Mouse (Mus musculus) hindbrain, postnatal 0 days (tissue): Measurements from ENCODE around the gene Cadm1. TPM values are rescaled to one million over a fixed set of nuclear protein-coding genes. Genes with fewer than 3 reads are reported as not detected.
A peak's percentile ranks its signal among the peaks of the same experiment; 100 is the strongest.

Source experiments
- ATAC-seq: fragments of 200-750 bp; cut with Nextera tagmentation; 2 replicates; pipeline ENCODE4 v1.8.0; 2017; ENCODE audit warnings: mild to moderate bottlenecking, moderate TSS enrichment, moderate library complexity
- DNase-seq: peaks from one replicate; pipeline ENCODE4 v3.0.0-alpha.2; 2015; ENCODE audit warnings: low spot score
- H3K27ac ChIP-seq: fragments of 300-500 bp; sonication (generic); 2 replicates; pipeline ENCODE4 v1.5.1; 2014; ENCODE audit warnings: mild to moderate bottlenecking
- H3K27me3 ChIP-seq: fragments of 300-500 bp; sonication (generic); 2 replicates; pipeline ENCODE4 v1.6.1; 2014; ENCODE audit warnings: low read length, mixed read lengths; ENCODE audit not compliant: insufficient read depth
- H3K36me3 ChIP-seq: fragments of 300-500 bp; sonication (generic); 2 replicates; pipeline ENCODE4 v1.6.1; 2014; ENCODE audit warnings: low read length, mixed read lengths; ENCODE audit not compliant: insufficient read depth
- H3K4me1 ChIP-seq: fragments of 300-500 bp; sonication (generic); 2 replicates; pipeline ENCODE4 v1.6.1; 2014; ENCODE audit warnings: antibody characterized with exemption, low read length, mixed read lengths; ENCODE audit not compliant: insufficient read depth
- H3K4me2 ChIP-seq: fragments of 300-500 bp; sonication (generic); 2 replicates; pipeline ENCODE4 v1.6.1; 2014; ENCODE audit warnings: low read depth, mild to moderate bottlenecking, low read length, moderate library complexity, mixed read lengths
- H3K4me3 ChIP-seq: fragments of 300-500 bp; sonication (generic); 2 replicates; pipeline ENCODE4 v1.5.1; 2014; ENCODE audit warnings: low read length
- H3K9ac ChIP-seq: fragments of 300-500 bp; sonication (generic); replicated peaks from 2 replicates; pipeline ENCODE4 v1.6.1; 2014; ENCODE audit warnings: mild to moderate bottlenecking, low read length, moderate library complexity, mixed read lengths
- H3K9me3 ChIP-seq: fragments of 300-500 bp; sonication (generic); 2 replicates; pipeline ENCODE4 v1.6.1; 2016; ENCODE audit warnings: low read length, mixed read lengths
- CTCF ChIP-seq: IDR thresholded peaks from 2 replicates; pipeline ENCODE4 v1.5.1; 2016; ENCODE audit warnings: antibody characterized with exemption, control low read depth, low read depth
- WGBS: fragments of 180-500 bp; shearing (Covaris S2); extraction: QIAGEN DNeasy Blood & Tissue Kit; methylation state at CpG from one replicate; pipeline ENCODE4 v1.1.7; 2014; 5-methylcytosine and 5-hydroxymethylcytosine counted together
- polyA plus RNA-seq: library from polyadenylated mRNA; unstranded; fragments of >200 nt; fragmentation: Nextera tagmentation; extraction: Ambion mirVana; gene quantifications from 2 replicates; pipeline ENCODE4 v1.2.1, GENCODE M21; 2015
- total RNA-seq: library from RNA; depleted of rRNA; stranded (reverse); fragments of >200 nt; gene quantifications from 2 replicates; pipeline ENCODE4 v1.2.3, GENCODE M21; 2014

Cadm1 gene
- total and polyA plus RNA-seq, 2 experiments from 2014 or later = 115 to 203 TPM

- Histone ChIP-seq H3K4me3 (peak overlapping the region; percentile 70), H3K27me3 (no peaks in the 10 kb centered on the region), H3K4me2 (peak overlapping the region; percentile 83), H3K27ac (peak overlapping the region; percentile 88), H3K9ac (peak overlapping the region; percentile 76), H3K9me3 (no peaks in the 10 kb centered on the region), H3K4me1 (peaks cover 10% of the 10 kb centered on the region; the same call in 1 of the 2 replicates), H3K36me3 (no peaks in the 10 kb centered on the region)
- peak; percentile 22; the same call in 1 of the 2 replicates for TF ChIP-seq CTCF
- under 1% methylated on average over 79 of the region's 110 CpGs for WGBS
- ATAC-seq (peak; percentile 49), DNase-seq (peak; percentile 78)
These were observed 1.2 kb downstream of the Cadm1 start for GRCm38 (mm10) chr9:47530922-47531850.

- ATAC-seq (no peak), DNase-seq (peak; percentile 63)
- Histone ChIP-seq H3K27me3 (no peaks in the 10 kb centered on the region), H3K36me3 (no peaks in the 10 kb centered on the region), H3K4me3 (peak overlapping the region; percentile 70), H3K9ac (peak overlapping the region; percentile 76), H3K4me2 (peak overlapping the region; percentile 83), H3K9me3 (no peaks in the 10 kb centered on the region), H3K4me1 (peaks cover 10% of the 10 kb centered on the region; the same call in 1 of the 2 replicates), H3K27ac (peak overlapping the region; percentile 88)
- WGBS = 2% methylated on average over 20 of the region's 20 CpGs
- TF ChIP-seq CTCF = no peak
These were observed 2.4 kb downstream of the Cadm1 start for GRCm38 (mm10) chr9:47532215-47532865.

- Histone ChIP-seq H3K27me3 (no peaks in the 10 kb centered on the region), H3K9me3 (no peaks in the 10 kb centered on the region), H3K4me2 (peak overlapping the region; percentile 83), H3K36me3 (no peaks in the 10 kb centered on the region), H3K4me1 (peaks cover 10% of the 10 kb centered on the region; the same call in 1 of the 2 replicates), H3K4me3 (peak overlapping the region; percentile 70), H3K27ac (no peak overlapping the region), H3K9ac (peak overlapping the region; percentile 76; the same call in 1 of the 2 replicates)
- no peak for ATAC-seq
- no peak for TF ChIP-seq CTCF
- WGBS = 12% methylated on average over 8 of the region's 8 CpGs
- DNase-seq = no peak
These were observed 3.5 kb downstream of the Cadm1 start for GRCm38 (mm10) chr9:47533461-47533860.

DNA sequence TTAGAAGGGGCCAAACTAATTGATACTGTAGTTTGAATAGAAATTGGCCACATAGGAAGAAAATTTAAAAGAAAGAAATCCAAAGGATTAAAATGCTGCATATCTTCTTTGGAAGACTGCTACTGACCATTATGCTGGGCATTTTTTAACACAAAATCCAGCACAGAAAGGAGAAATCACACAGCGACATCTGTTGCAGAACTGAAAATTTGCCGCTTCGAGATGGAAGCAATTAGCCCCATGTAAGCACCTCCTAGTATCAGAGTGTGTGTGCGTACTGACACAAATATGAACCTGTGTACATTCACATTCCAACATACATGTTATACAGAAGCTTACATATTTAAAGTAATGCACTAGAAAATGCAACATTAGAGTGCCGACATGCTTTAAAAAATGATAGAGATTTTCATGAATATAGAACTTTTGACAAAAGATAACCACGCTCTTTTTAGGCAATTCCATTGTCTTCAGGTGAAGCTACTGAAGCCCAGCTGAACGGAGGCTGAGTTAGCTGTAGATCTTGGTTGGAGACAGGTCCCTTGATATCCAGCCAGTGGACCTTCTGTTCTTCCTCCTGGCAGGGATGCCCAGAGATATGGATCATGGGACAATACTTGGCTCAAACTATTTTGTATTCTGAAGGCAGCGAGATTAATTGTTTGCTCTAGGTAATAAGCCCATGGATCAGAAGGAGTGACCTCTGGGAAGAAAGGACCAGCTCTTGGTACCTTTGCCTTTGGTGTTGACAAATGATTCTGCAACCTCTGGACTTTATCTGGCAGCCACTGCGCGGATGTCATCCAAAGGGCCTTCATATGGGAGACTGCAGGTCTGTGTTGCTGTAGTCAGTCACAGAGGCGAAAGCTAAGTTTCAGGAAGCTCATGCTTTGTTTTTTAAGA, 4.9 kb downstream of the Cadm1 start:
- WGBS = 72% methylated on average over 11 of the region's 11 CpGs
- peak; percentile 29 for TF ChIP-seq CTCF
- Histone ChIP-seq H3K4me1 (peaks cover 10% of the 10 kb centered on the region; the same call in 1 of the 2 replicates), H3K9ac (no peak overlapping the region), H3K4me2 (0 out of 2 replicates have a peak overlapping the region, but pooled peaks have one; percentile 10), H3K36me3 (no peaks in the 10 kb centered on the region), H3K4me3 (no peak overlapping the region), H3K9me3 (no peaks in the 10 kb centered on the region), H3K27ac (no peak overlapping the region), H3K27me3 (no peaks in the 10 kb centered on the region)
- no peak for ATAC-seq
- no peak for DNase-seq

DNA sequence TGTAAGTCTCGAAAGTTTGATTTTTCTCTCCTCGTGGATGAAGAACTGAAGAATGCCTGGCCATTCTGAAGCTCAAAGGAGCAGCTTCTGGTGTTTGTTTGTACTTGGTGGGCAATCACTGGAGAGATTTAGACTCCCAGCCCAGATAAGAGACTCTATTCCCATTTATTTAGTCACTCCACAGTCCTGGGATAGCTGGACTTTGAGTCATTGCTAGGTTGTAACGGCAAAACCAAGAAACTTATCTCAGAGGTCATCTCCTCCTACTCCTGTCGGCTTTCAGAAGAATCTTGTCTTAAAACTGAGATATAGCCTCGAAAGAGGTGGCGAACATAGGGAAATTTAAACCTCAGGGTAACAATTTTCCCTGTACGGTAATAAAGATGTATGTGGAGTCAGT, 15.3 kb downstream of the Cadm1 start:
- Histone ChIP-seq H3K36me3 (0 out of 2 replicates have a peak, but pooled peaks cover 5% of the 10 kb centered on the region), H3K4me1 (no peaks in the 10 kb centered on the region), H3K4me2 (no peak overlapping the region), H3K27me3 (no peaks in the 10 kb centered on the region), H3K27ac (no peak overlapping the region), H3K9me3 (no peaks in the 10 kb centered on the region), H3K4me3 (no peak overlapping the region), H3K9ac (no peak overlapping the region)
- no peak for ATAC-seq
- 83% methylated on average over 7 of the region's 7 CpGs for WGBS
- no peak for DNase-seq
- TF ChIP-seq CTCF = no peak

DNA sequence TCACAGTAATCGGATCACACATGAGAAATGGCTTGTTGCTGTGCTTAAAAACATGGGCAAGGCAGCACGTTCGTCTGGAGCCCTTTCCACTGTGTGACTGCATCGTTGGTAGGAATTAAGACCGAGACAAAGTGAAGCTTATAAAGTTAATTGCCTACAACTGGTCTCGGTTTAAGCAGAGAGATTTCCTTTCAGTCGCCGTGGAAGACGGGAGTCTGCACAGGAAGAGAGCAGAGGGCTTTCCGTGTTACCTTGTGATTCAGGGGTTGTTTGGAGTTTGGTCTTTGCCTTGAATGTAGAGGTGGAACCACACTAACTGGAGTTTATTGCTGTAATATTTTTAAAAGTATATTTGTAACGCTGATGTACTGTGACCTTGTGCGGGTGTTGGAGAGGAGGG, 15.7 kb downstream of the Cadm1 start:
- no peak overlapping the region for H3K9ac ChIP-seq
- 0 out of 2 replicates have a peak, but pooled peaks cover 5% of the 10 kb centered on the region for H3K36me3 ChIP-seq
- H3K9me3 ChIP-seq = no peaks in the 10 kb centered on the region
- H3K4me2 ChIP-seq = peak overlapping the region; percentile 28; the same call in 1 of the 2 replicates
- no peak for TF ChIP-seq CTCF
- H3K4me3 ChIP-seq = no peak overlapping the region
- H3K27ac ChIP-seq = no peak overlapping the region
- H3K4me1 ChIP-seq = no peaks in the 10 kb centered on the region
- ATAC-seq (no peak), DNase-seq (no peak)
- H3K27me3 ChIP-seq = no peaks in the 10 kb centered on the region
- 62% methylated on average over 12 of the region's 12 CpGs for WGBS
